In the genomic region with DNA sequence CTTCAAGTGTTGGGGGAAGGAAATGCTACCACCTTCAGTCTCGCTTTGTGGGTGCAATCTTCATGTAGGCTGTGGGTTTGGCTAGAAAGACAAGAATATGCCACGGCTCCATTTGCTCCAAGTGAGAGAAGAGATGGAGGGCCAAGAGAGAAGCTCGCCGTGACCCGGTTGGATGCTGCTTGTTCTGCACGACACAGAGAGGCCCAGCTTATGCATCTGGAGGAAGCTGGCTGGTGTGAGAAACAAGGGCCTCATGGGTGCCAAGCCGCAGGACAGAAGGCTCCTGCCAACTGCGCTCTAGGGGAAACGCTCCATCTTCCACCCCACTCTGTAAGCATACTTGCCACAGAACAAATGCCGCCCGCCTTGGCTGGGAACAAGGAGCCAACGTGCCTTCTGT, we compare ENCODE assay signal across 18 mouse cellular contexts.
A peak's percentile ranks its signal among the peaks of the same experiment; 100 is the strongest.
DNase-seq lines count a peak whose midpoint lies in the region; ATAC-seq lines count a peak whose summit lies in the region.
"Had no signal": no experiment of that assay in that cellular context is flagged by ENCODE, and none has a peak within 500 bp of the region (broad histone marks: within the 10 kb centered on the region; RNA-seq: fewer than 3 reads in every experiment).

No protein-coding gene starts in this region.

- DNase-seq in frontal cortex, postnatal 25 days (ENCODE audit: low spot score in 2 of 2), result no peak
- DNase-seq in layer of hippocampus, adult 9-11 months, result peak; percentile 19
- no peak for DNase-seq in layer of hippocampus, adult 9-10 months (ENCODE audit: low spot score)
- DNase-seq in right cerebral cortex, adult 18-20 months, result peak; percentile 31
- no peak for DNase-seq in right cerebral cortex, postnatal 4 days
- DNase-seq in telencephalon, adult 2 months (ENCODE audit: low read depth, low spot score), result peak; percentile 33
- no peak for DNase-seq in cerebellum, adult 11-12 months
- DNase-seq: adrenal gland, postnatal 14 days; cerebellum, adult 2 months; cerebellum, postnatal 36 days; gastrocnemius, postnatal 25 days; heart, postnatal 4 days had no signal

- ATAC-seq in frontal cortex, adult (ENCODE audit: low TSS enrichment), result peak; percentile 76
- ATAC-seq: activated CD4-positive, CD25-positive, alpha-beta regulatory T cell, adult 4 months; forebrain, embryonic 13.5 days; hindbrain, embryonic 16.5 days; inflammation-experienced regulatory T-cells, adult 6 months; Patski had no signal

Comparison
In these comparisons a context has a peak if more than half of its experiments do, and no peak if none do; other contexts are left out.
1. DNase-seq: peak in layer of hippocampus, adult 9-11 months (single experiment), right cerebral cortex, adult 18-20 months (single experiment) and telencephalon, adult 2 months (single experiment); none in frontal cortex, postnatal 25 days (0 of 2), layer of hippocampus, adult 9-10 months (single experiment), right cerebral cortex, postnatal 4 days (single experiment) and cerebellum, adult 11-12 months (single experiment).